Mouse (Mus musculus): ENCODE results near the gene Cfd.
A peak's percentile ranks its signal among the peaks of the same experiment; 100 is the strongest.

The Cfd gene

DNA sequence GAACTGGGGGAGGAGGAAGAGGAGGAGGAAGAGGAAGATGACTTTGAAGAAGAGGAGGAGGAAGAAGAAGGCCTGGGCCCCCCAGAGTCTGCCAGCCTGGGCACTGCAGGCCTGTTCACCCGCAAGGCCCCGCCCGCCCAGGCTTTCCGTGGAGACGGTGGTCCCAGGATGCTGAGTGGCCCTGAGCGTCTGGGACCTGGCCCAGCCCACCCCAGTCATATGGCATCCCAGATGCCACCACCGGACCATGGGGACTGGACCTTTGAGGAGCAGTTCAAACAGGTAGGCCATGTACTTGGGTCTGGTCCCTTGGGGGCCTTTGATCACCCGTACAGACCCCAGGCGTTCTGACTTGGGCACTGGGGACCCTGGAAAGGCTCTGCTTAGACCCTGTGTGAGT, 41.1 kb downstream of the Cfd start:
- DNase-seq (ENCODE audit: inconsistent age in 2 of 2, low spot score in 1 of 2), result no peak

DNA sequence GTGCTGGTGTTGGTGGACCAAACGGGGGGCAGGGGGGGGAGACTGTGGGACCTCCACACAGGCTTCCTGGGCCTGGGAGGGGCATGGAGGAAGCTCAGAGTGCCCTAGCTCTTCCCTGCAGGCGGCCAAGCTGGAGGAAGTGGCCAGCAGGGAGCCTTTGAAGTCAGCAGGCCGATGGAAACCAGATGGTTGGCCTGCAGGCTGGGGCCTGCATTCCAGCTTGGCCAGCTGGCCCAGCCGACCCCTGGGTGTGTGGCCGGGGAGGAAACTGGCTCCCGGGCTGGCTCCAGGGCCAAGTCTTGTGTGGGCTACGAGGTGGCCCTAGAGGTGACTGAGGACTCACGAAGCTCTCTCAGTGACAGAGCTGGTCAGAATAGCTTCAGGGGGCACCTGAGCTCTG, 42.1 kb downstream of the Cfd start:
- peak in 1 of 2 experiments; percentile 59 for DNase-seq (ENCODE audit: inconsistent age in 2 of 2, low spot score in 1 of 2)

DNA sequence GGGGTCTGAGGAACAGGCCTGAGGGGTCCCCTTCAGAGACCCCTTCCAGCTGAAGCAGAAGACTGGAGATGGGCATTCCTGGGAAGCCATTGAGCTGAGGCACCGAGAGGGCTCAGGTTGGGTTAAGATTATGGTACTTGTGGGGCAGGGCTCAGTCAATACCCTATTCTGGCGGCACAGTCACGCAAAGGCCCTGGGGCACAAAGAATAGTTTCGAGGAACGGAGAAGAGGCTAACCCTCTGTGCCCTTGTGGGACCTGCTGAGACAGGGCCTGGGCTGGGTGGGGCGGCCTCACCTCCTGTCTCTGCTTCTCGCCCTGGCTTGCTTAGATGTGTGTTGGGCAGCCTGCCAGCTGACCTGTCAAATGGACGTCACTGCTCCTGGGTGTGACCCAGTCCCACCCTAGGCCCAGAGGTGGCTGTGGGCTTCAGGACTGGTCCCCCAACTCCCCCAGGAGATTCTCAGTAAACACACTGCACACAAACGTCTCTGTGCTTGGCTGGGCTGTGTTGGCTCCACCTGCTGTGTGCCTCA, 42.6 kb downstream of the Cfd start:
- DNase-seq (ENCODE audit: inconsistent age in 2 of 2, low spot score in 1 of 2), result no peak

DNA sequence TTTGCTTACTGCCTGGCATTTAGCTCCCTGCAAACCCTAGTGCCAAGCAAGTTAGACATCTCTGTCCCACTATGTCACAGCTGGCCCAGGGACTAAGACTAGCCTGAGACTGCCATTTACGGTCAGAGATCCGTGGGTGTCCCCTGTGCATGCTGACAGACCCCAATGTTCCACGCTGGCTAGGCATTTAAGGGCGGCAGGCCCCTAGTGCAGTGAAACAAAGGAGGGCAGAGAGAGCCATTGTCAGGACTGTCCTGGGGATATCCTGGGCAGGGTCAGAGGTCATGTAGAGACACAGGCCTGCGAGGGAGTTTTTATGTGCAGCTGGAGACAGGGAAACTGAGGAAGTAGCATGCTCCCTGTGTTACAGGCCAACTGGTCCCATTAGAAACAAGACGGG, 43.2 kb downstream of the Cfd start:
- DNase-seq (ENCODE audit: inconsistent age in 2 of 2, low spot score in 1 of 2), result no peak

DNA sequence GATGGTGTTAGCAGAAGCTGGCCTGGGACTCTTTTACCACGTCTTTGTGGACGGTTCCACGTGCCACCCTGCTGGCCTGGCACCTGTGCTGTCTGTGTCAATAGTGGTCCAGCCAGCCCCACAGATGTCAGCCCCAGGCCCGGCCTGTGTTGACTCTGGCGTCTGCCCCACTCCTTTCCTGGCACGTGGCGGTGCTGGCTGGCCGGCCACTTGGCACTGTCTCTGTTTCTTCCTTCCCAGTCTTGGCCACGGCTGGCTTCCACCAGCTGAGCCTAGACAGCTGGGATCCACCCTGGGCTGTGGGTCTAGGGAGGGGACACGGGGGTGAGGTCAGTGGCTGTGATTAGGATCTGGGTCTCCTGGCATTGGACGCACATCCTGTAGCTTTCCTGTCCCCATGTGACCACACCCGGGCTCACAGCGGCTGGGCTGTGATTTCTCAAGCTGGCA, 43.6 kb downstream of the Cfd start:
- DNase-seq (ENCODE audit: inconsistent age in 2 of 2, low spot score in 1 of 2), result peak; percentile 77 to 89

DNA sequence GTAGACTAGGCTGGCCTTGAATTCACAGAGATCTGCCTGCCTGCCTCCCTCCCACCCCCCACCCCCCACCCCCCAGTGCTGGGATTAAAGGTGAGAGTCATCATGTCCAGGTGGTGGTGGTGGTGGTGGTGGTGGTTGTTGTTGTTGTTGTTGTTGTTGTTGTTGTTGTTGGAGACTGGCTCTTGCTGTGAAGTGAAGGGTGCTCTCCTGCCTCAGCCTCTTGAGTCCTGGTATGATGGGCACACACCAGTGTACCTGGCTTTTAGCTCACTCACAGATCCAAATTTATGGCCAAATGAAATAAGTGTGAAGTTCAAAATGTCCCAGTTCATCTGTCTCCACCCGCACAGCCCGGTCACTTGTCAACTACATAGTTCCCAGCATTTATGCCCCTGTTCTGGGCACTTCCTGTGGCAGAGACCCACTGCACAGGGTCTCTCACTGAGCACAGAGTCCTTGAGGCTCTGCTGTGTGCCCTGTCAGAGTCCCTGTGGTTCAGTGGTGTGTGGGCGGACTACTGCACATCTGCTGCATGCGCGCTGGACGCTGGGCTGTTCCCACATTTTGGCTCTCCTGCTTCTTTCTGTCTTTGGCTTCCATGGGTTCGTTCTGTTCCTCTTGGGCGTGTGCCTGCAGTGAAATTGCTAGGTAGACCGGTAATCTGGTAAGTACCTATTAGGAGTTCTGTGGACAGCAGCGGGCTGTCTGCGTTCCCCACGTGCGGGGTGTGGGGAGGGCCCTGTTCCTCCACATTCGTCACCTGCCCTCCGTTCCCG, 44.3 kb downstream of the Cfd start:
- DNase-seq (ENCODE audit: inconsistent age in 2 of 2, low spot score in 1 of 2), result no peak

DNA sequence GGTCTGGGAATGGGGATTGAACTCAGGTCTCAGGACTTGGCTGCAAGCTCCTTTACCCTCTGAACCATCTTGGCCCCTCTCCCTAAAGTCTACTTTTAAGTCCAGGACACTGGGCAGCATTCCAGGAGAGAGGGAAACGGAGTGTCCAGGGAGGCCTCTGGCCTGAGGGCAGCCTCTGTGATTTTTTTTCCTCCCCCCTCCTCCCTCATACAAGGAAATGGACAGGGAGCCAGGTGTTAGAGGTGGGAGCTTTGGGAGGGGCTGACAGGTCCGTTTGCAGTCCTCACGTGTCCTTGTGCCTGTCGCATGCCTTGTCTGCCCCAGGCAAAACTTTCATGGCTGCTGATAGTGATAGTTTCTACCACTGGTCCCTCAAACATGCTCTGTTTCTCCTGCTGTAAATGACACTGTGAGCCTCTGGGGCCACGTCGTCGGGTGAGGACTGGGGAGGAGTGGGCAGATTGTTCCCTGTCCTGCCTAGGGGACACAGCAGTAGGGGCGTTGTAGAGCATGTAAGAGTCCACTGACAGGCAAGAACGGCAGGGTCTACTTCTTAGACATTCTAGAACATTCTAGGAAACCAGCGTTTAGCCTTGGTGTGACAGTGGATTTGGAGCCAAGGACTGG, 45.7 kb downstream of the Cfd start:
- DNase-seq (ENCODE audit: inconsistent age in 2 of 2, low spot score in 1 of 2), result peak in 1 of 2 experiments; percentile 66

DNA sequence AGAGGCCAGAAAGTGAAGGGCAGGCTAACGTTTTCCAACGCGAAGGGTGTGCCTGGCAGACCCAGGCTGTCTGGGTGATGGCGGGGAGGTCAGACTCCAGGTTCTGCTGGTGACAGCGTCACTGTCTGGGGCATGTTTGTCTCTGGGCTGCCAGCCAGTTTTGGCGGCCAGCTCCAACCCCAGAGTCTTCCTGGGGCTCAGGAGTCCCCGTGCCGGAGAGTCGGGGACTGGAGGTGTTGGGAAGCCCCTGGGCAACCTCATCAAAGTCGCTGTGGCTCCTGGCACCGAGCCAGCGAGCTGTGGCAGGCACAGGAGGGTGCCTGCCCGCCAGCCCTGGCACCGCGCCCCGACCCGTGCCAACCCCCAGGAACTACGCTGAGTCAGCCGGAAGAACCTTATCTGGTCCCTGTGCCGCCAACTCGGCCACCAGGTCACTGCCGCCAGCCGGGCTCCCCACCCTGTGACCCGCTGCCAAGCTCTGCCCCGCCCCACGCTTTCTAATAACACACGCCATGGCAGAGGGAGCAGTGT, 46.3 kb downstream of the Cfd start:
- DNase-seq (ENCODE audit: inconsistent age in 2 of 2, low spot score in 1 of 2), result peak; percentile 91 to 97

DNA sequence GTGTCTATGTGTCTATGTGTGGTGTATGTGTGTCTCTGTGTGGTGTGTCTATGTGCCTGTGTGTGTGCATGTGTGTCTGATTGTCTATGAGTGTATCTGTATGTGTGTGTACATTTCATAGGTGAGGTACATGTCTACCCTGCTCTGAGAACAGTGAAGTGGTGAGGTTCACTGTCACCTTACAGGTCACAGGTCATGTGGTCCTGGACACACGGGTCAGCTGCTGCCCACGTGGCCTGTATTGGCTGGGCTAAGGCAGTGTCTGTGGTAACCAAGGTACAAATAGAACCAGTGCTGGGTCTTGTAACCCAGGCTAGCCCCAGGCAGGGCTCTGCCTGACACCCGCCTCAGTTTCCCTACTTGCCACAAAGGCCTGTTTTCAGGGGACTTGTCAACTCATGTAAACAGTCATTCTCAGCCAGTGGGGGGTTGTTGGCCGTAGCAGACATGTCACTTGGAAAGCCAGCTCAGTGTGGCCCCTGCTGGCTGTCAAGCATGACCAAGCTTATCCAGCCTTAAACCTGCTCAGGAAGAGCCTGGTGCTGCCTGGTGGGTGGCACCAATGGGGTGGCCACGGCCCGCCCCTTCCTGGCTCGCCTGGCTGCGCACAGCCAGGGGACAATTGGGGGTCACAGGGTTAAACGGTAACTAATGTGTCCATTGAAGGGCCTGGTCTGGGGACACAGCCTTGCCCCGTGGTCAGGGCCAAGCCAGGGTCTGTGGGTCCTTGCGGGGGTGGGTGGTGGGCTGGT, 47.3 kb downstream of the Cfd start:
- DNase-seq (ENCODE audit: inconsistent age in 2 of 2, low spot score in 1 of 2), result peak in 1 of 2 experiments; percentile 36

DNA sequence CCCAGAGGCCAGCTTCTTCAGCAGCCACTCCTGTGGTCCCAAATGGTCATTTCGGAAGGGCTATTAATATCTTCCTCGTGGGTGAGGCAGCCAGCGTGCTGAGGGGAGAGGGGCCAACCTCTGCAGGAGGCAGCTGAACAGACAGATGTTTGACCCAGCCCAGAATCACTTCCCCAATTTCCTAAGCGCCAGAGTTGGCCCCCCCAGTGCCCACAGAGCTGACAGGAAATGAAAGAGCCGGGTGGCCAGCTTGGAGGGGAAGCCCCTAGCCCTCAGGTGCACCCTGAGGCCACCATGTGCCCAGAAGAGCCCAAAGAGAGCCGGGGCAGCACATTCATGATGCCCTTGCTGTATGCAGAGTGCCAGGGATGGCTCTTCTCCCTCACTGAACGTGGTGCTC, 50.1 kb downstream of the Cfd start:
- peak in 1 of 2 experiments; percentile 40 for DNase-seq (ENCODE audit: inconsistent age in 2 of 2, low spot score in 1 of 2)
